Mouse (Mus musculus) frontal cortex, postnatal 25 days (tissue): ENCODE measurements around the gene Ilf3.

Source experiments
- DNase-seq, 2 experiments: peaks; one replicate each; pipeline ENCODE4 v3.0.0; 2022; ENCODE audit warnings: low spot score in 2 of 2

The Ilf3 gene

GRCm38 (mm10) chr9:21403745-21404144 lies 36.1 kb downstream of the Ilf3 start:
- DNase-seq = no peak

GRCm38 (mm10) chr9:21405525-21405924 lies 37.9 kb downstream of the Ilf3 start:
- DNase-seq = no peak

GRCm38 (mm10) chr9:21407951-21408350 lies 40.3 kb downstream of the Ilf3 start:
- no peak for DNase-seq

- no peak for DNase-seq
These were observed 41.0 kb downstream of the Ilf3 start for GRCm38 (mm10) chr9:21408624-21409023.

GRCm38 (mm10) chr9:21409592-21410317 lies 42.1 kb downstream of the Ilf3 start:
- DNase-seq = peak; percentile 74 to 81

- DNase-seq = peak; percentile 70 to 77
These were observed 44.2 kb downstream of the Ilf3 start, which contains the start of gene Qtrt1 for GRCm38 (mm10) chr9:21411669-21412550. Qtrt1 (plus strand) TSS chr9:21411837.

GRCm38 (mm10) chr9:21417866-21418265 lies 50.2 kb downstream of the Ilf3 start:
- no peak for DNase-seq

- DNase-seq = no peak
These were observed 52.0 kb downstream of the Ilf3 start for GRCm38 (mm10) chr9:21419646-21420045.

- peak; percentile 99 to 100 for DNase-seq
These were observed 57.2 kb downstream of the Ilf3 start, which contains the start of gene Dnm2 for GRCm38 (mm10) chr9:21424631-21425555. Dnm2 (plus strand) TSS chr9:21424908.

GRCm38 (mm10) chr9:21425556-21425945 lies 57.9 kb downstream of the Ilf3 start:
- no peak for DNase-seq

GRCm38 (mm10) chr9:21426013-21426412 lies 58.3 kb downstream of the Ilf3 start:
- DNase-seq = no peak

GRCm38 (mm10) chr9:21426525-21426924 lies 58.9 kb downstream of the Ilf3 start:
- no peak for DNase-seq

- no peak for DNase-seq
These were observed 60.1 kb downstream of the Ilf3 start for GRCm38 (mm10) chr9:21427773-21428172.

GRCm38 (mm10) chr9:21428178-21428577 lies 60.5 kb downstream of the Ilf3 start:
- DNase-seq = no peak

GRCm38 (mm10) chr9:21430724-21431123 lies 63.1 kb downstream of the Ilf3 start:
- DNase-seq = no peak

GRCm38 (mm10) chr9:21432066-21432465 lies 64.4 kb downstream of the Ilf3 start:
- no peak for DNase-seq

- no peak for DNase-seq
These were observed 66.1 kb downstream of the Ilf3 start for GRCm38 (mm10) chr9:21433766-21434165.

GRCm38 (mm10) chr9:21434410-21434809 lies 66.7 kb downstream of the Ilf3 start:
- DNase-seq = no peak

GRCm38 (mm10) chr9:21435777-21436635 lies 68.3 kb downstream of the Ilf3 start:
- no peak for DNase-seq

GRCm38 (mm10) chr9:21437577-21437976 lies 69.9 kb downstream of the Ilf3 start:
- no peak for DNase-seq

GRCm38 (mm10) chr9:21438219-21438618 lies 70.5 kb downstream of the Ilf3 start:
- no peak for DNase-seq
